Mouse (Mus musculus): ENCODE results near the gene Gm14137. TPM values are rescaled to one million over a fixed set of nuclear protein-coding genes. Genes with fewer than 3 reads are reported as not detected.

The Gm14137 gene
- polyA plus RNA-seq, 1 experiment from 2014 or later = 0.35 TPM

Other genes with a start within 250 kb of the Gm14137 start
- gene Chst14, start 248.0 kb upstream of the Gm14137 start, polyA plus RNA-seq (2014; fragmentation: Nextera tagmentation; extraction: Ambion mirVana) = 34.9 and 35.5 TPM in 2 replicates
- 19.8 and 20.7 TPM in 2 replicates for gene Ccdc32, start 145.1 kb upstream of the Gm14137 start, polyA plus RNA-seq (2014; fragmentation: Nextera tagmentation; extraction: Ambion mirVana)
- 6.1 and 7.2 TPM in 2 replicates for gene Rpusd2, start 139.7 kb upstream of the Gm14137 start, polyA plus RNA-seq (2014; fragmentation: Nextera tagmentation; extraction: Ambion mirVana)
- gene Knl1, start 127.4 kb upstream of the Gm14137 start, polyA plus RNA-seq (2014; fragmentation: Nextera tagmentation; extraction: Ambion mirVana) = 38.4 and 40.4 TPM in 2 replicates
- gene Rad51, start 61.7 kb upstream of the Gm14137 start, polyA plus RNA-seq (2014; fragmentation: Nextera tagmentation; extraction: Ambion mirVana) = 80.3 and 81.0 TPM in 2 replicates
- 45.9 and 49.5 TPM in 2 replicates for gene Rmdn3, start 17.5 kb upstream of the Gm14137 start, polyA plus RNA-seq (2014; fragmentation: Nextera tagmentation; extraction: Ambion mirVana)
- 6.7 and 7.3 TPM in 2 replicates for gene Gchfr, start 6.7 kb upstream of the Gm14137 start, polyA plus RNA-seq (2014; fragmentation: Nextera tagmentation; extraction: Ambion mirVana)
- gene Zfyve19, start 34.1 kb downstream of the Gm14137 start, polyA plus RNA-seq (2014; fragmentation: Nextera tagmentation; extraction: Ambion mirVana) = 52.6 and 55.0 TPM in 2 replicates
- 28.7 and 29.0 TPM in 2 replicates for gene Dnajc17, start 34.3 kb downstream of the Gm14137 start, polyA plus RNA-seq (2014; fragmentation: Nextera tagmentation; extraction: Ambion mirVana)
- 0.20 TPM in 1 of 2 replicates, not detected in the other for gene Ppp1r14d, start 55.4 kb downstream of the Gm14137 start, polyA plus RNA-seq (2014; fragmentation: Nextera tagmentation; extraction: Ambion mirVana)
- gene Spint1, start 62.9 kb downstream of the Gm14137 start, polyA plus RNA-seq (2014; fragmentation: Nextera tagmentation; extraction: Ambion mirVana) = 6.1 and 8.0 TPM in 2 replicates
- 2.7 and 4.3 TPM in 2 replicates for gene Rhov, start 96.8 kb downstream of the Gm14137 start, polyA plus RNA-seq (2014; fragmentation: Nextera tagmentation; extraction: Ambion mirVana)
- 12.1 and 14.6 TPM in 2 replicates for gene Vps18, start 114.2 kb downstream of the Gm14137 start, polyA plus RNA-seq (2014; fragmentation: Nextera tagmentation; extraction: Ambion mirVana)
- gene Dll4, start 151.3 kb downstream of the Gm14137 start, polyA plus RNA-seq (2014; fragmentation: Nextera tagmentation; extraction: Ambion mirVana) = 3.1 and 3.4 TPM in 2 replicates
- gene Chac1, start 176.7 kb downstream of the Gm14137 start, polyA plus RNA-seq (2014; fragmentation: Nextera tagmentation; extraction: Ambion mirVana) = 0.57 and 0.69 TPM in 2 replicates

All from limb, embryonic 11.5 days (tissue).